Mouse (Mus musculus) intestine, embryonic 15.5 days (tissue): ENCODE results near the gene Exoc6b. TPM values are rescaled to one million over a fixed set of nuclear protein-coding genes. Genes with fewer than 3 reads are reported as not detected.

ENCODE experiments used
- polyA plus RNA-seq: library from polyadenylated mRNA; unstranded; fragments of >200 nt; fragmentation: Nextera tagmentation; extraction: Ambion mirVana; gene quantifications from 2 replicates; pipeline ENCODE4 v1.2.1, GENCODE M21; 2015

Gene Exoc6b
- polyA plus RNA-seq, 1 experiment from 2014 or later = 19.5 TPM

Other genes with a start within 250 kb of the Exoc6b start
- gene Spr, start 68.3 kb upstream of the Exoc6b start, polyA plus RNA-seq = 77.0 and 82.9 TPM in 2 replicates
- not detected in 2 replicates for gene Emx1, start 117.9 kb upstream of the Exoc6b start, polyA plus RNA-seq